Mouse (Mus musculus): Measurements from ENCODE around the gene Pcdh7.

The Pcdh7 gene

DNA sequence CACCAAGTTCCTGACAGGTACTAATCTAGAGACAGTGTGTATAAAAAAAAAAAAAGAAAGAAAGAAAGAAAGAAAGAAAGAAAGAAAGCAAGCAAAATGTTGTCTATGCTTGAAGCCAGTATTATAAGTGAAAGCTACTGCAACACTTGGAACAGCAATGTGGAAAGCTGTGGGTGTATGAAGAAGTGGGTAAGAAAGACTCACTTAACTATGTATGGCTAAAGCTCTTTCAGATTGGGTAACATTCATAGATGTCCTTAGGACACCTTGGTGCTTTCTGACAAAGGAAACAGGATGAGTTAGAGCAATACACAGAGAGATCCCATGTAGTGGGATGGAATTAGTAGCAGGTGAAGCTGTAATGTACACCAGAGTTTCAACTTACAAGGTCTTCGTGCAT is 32.6 kb downstream of the Pcdh7 start:
- no peak for DNase-seq

GRCm38 (mm10) chr5:57755791-57756190 is 38.0 kb downstream of the Pcdh7 start:
- DNase-seq = no peak

DNA sequence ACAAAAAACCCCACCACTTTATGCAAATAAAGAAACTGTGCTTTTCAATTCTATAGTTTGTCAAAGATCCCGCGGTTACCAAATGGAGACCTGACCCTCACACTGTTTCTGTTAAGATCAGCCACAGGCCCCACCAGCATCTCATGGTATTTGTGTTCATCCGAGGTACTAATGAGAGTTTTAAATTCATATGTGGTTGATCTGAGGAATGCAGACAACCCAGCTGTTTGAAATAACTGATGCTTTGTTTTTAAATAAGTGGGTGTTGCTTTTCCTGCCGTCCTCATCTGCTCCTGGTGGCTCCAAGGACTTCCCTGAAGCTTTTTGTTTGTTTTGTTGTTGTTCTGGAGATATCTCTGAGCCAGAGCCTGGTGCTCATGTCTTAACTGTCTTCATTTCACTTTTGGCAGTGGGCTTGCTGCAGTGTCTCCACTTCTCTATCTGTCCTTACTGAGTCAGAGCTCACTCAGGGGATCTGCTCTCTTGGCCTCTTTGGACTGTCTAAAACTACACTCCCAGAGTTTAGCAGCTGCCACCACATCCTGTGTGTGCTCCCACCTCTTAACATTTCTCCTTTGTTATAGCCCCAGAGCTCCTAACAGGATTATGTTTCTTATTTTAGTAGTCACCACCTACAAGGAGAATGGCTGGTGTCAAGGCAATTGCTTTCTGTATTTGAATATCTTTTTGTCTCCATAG is 39.1 kb downstream of the Pcdh7 start:
- no peak for DNase-seq

- DNase-seq = no peak
Measured at GRCm38 (mm10) chr5:57757436-57757898, 39.7 kb downstream of the Pcdh7 start.

- DNase-seq = no peak
Measured at GRCm38 (mm10) chr5:57758968-57759367, 41.2 kb downstream of the Pcdh7 start.

DNA sequence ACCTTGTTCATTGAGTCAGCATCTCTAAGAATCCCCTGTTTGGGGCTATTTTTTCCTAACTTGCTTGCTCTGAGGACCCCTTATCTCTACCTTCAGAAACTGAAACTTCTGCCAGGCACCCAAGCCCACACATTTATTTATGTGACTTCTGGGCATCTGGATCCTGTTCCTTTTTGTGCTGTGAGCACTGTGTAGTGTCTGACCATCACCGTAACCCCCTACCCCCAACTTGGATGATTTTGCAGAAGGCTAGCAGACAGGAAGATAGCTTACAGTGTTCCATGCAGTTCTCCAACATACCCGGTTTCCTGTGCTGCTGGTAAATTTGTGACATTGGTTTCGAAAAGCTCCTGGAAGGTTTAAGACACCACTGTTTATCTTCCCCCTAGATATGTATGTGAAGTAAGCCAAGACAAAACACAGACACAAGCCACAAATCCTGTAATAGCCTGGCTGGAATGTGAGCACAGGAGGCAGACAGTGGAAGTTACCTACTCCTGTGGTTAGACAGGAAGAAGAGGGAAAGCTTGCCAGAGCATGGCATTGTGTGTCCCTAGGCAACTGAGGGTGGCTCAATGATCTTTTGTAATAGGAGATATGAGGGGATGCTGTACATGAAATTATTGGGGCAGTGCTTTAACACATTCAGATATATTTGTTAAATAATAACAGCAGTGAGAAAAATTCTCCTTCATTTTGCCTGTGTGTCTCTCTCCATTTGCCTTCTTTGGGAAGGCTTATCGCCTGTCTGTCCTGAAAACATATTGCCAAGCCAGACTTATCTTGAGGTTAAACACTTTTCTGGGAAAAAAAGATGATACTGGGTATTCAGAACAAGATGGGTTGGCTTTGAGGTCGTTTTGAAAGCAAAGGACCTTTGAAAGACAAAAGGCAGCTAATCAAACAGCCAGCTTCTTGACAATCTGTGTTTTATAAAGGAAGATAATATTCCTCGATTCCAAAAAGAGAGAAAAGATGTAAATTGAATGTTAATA is 42.6 kb downstream of the Pcdh7 start:
- no peak for DNase-seq

DNA sequence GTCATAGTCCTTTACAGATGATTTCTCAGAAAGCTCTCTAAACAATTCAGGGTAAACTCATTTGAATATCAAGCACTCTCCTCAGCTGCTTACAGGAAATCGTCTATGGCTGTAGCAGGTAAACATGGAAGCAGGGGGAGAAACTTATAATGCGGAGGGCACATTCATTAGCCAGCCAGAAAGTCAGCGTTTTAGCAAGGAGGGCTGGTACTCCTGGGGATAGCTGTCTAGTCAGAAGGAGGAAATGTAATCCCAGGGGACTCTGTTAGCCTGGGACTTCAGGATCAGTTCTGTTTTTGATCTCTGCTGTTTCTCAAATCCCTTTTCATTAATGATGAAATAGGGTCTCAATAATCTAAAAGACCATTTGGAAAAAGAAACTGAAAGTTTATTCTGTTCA is 47.6 kb downstream of the Pcdh7 start:
- no peak for DNase-seq

DNA sequence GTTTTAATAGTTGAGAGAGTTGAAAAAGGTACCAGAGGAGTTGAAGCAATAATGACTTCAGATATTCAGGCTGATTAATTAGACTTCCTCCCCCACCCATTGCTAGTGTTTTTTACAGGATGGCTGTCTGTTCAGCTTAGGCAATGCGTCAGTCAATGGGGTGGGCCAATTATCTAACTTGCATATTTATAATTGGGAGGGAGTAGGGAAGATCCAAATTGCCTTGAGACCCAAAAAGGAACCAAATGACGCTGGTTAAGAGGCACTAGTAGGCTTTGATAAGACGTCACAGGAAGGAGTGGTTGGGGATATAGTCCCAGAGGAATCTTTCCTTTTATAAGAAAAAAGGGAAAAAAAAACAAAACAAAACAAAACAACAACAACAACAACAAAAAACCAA is 49.6 kb downstream of the Pcdh7 start:
- no peak for DNase-seq

DNA sequence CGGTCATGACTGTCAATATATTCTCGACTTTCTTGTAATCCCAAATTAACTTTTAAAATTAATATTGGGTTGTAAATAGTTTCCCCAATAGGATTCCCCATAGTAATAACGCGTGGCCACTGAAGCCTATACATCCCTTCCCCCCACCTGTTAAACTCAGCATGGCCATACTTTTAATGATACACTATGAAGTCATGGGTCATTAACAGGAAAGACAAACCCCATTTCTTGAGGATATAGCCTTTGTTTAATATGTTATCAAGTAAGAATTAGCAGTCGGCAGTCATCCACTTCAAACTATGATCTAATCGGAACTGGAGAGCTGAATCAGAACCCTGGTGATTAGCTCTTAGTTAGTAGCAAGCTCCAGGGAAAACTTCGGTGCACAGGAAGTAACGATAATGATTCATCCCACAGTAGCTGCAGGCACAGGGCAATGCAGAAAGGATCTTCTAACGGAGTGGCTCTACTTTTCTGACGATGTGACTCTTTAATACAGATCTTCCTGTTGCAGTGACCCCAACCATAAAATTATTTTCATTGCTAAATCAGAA is 50.8 kb downstream of the Pcdh7 start:
- DNase-seq = no peak

GRCm38 (mm10) chr5:57769644-57770043 is 51.9 kb downstream of the Pcdh7 start:
- no peak for DNase-seq

DNA sequence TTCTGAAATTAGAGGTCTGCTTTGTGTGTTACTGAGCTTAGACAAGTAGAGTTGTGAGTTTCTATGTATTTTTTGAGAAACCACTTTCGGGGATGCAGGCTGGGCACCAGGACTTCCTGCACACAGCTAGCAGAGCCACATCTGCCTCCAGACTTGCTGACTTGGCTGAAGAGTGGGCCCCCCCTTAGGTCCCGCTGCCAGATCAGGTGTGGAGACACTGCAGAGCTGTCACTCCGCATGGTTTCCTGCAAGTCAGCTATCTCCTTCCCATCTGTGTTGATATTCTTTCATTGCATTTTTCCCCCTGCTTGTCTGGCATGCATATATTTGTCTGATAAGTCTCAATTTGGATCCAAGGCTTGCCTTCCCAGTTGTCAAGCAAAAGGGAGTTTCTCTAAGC is 52.6 kb downstream of the Pcdh7 start:
- DNase-seq = no peak

DNA sequence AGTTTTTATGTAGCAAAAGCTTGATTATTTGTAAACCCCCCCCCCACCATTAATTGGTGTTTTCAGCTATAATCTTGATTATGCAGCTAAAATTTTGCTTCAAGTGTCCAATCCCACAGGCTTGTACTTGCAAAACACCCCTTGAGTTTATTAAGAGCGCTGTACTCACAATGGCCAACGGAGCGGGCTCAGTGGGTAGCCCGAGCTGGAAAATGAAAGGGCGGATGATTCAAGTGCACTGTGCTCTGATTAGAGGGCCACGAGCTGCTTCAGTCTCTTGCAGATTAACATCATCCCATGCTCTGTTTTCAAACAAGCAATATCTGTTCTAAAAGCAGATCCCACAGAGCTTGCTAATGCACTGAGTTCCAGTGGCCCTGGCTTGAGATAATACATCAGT is 53.4 kb downstream of the Pcdh7 start:
- DNase-seq = no peak

- no peak for DNase-seq
Measured at GRCm38 (mm10) chr5:57772711-57773110, 54.9 kb downstream of the Pcdh7 start.

DNA sequence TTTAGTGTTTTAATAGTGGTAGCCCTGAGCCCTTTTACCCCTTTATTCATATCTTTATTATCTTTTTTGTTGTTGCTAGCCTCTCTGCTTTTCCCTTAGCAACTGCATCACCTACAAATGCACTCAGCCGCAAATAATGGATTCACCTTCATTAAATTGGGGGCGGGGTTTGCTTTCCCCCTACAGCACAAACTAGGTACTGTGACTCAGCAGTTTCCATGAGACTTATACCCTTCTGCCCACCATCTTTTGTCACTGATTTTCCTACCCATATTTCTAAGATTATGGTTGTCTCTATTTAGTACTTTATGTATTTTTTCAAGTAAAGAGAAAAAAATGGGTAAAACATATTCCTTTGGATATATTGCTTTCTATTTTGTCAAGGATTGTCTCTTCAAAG is 56.7 kb downstream of the Pcdh7 start:
- no peak for DNase-seq

DNA sequence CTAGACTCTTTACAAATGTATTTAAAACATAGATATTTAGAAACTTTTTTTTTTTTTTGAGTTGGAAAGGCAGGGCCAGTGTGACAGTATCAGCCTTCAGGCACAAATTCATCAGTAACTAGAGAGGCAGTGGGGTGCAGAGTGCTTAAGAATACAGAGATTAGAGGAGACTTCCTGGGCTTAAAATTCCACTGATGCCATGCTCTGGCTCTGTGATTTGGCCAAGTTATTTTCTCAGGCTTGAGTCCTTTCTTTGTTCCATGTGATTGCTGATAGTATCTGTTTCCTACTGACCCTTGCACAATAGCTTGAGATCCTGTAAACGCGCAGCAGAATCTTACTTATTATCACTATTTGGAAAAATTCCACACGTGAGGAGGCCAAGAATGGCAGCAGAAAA is 60.3 kb downstream of the Pcdh7 start:
- DNase-seq = no peak

GRCm38 (mm10) chr5:57779951-57780350 is 62.2 kb downstream of the Pcdh7 start:
- DNase-seq = no peak

DNA sequence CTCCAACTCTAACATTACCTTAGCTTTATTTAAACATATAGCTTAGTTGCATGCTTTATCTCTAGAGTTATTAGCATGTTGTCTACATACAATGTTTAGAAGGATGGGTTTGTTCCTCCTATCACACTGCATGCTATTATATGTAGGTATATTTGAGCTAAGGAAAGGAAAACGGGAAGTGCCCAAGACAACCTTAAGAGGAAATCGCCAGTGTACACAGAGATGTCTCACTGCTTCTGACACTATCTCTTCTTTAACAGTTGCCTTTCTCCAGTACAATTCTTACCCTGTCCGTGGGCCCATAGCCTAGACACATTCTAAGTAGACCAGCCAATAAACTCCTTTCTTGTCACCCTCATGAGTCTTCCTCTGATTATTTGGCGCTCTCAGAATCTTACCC is 62.8 kb downstream of the Pcdh7 start:
- no peak for DNase-seq

DNA sequence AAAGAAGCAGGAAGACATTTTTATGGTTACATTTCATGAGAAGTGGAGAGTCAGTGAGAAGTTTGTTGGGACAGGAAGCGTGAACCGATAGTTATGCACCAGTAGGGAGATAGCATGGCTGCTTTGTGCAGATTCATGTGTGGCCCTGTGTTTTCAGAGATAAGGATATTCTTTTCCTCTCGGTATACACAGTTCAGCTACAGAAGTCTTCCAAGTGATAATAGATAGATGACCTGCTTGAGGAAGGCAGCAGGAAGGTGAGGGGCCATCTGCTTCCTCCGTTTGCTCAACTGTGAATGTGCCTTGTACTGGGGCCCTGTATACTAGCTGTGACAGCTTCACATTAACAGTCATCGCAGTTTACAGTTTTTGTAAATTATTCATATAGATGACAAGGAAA is 64.2 kb downstream of the Pcdh7 start:
- DNase-seq = no peak

GRCm38 (mm10) chr5:57782546-57782945 is 64.8 kb downstream of the Pcdh7 start:
- no peak for DNase-seq

DNA sequence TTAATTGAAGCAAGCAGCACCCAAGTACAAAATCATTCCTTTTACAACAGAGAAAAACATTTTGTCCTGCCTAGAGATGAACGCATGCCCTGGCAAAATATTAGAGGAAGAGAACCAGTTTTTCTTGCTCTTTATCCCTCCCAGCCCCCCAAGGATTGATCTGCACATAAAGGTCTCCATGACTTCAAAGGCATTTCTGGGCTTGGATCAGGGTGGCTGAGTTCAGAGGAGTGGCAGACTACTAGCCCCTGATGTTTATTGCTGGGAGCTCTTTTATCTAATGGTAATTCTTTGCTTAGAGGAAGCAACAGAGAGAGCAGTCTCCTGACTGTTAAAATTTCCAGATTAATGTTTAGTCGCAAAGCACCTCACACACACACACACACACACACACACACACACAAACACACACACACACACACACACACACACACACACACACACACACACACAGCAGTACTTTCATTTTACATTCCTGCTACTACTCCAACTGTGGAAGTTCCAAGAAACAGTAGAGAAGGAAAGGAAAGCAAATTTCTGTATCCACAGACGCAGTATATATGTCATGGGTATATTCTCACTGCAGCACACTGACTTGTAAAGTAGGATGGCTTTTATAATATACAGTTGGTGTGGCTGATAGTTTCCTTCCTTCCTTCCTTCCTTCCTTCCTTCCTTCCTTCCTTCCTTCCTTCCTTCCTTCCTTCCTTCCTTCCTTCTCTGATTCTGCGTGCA is 71.2 kb downstream of the Pcdh7 start:
- no peak for DNase-seq

GRCm38 (mm10) chr5:57796337-57796736 is 78.6 kb downstream of the Pcdh7 start:
- no peak for DNase-seq

DNA sequence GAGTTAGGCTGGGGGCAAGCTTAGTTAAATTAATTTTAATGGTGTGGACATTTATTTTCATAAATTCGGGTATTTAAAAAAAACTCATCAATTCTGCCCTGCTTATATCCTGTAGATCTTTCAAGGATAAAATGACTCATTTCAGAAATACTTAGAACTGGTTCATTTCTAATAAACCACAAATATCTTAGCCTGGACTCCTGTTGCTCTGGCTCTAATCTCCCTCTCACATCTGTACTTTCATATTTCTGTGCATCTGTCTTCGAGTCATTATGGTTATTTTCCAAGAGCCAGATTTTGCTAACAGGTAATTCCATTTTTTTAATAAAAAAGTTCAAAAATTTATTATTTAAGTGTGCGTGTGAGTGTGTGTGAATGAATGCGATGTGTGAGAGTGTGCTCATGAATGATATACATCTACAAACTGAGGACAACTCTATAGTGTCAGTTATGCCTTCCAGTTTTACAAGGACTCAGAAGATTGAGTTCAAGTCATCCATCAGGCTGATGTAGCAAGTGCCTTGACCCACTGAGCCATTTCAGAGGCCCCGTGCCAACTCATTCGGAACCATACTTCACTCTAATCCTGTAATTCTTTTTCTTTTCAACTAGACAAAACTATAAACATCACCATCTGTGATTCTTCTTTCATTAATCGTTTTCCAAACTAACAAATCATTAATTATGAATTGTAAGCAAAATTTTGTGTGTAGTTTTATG is 80.3 kb downstream of the Pcdh7 start:
- DNase-seq = no peak

Measured in cerebellum, postnatal 36 days (tissue).